Mouse (Mus musculus) myocyte (in vitro differentiated cells): ENCODE results near the gene Creld2.

Experiments
- CEBPB ChIP-seq: IDR thresholded peaks from 2 replicates; pipeline ENCODE4 v1.6.1; 2011; ENCODE audit warnings: mild to moderate bottlenecking, moderate library complexity; ENCODE audit not compliant: poor library complexity, insufficient read depth, severe bottlenecking
- E2F4 ChIP-seq: IDR thresholded peaks from one replicate; pipeline ENCODE4 v1.6.1; 2011; ENCODE audit warnings: mild to moderate bottlenecking, control low read depth, moderate library complexity; ENCODE audit not compliant: insufficient read depth
- MAX ChIP-seq: IDR thresholded peaks from one replicate; pipeline ENCODE4 v1.6.1; 2011; ENCODE audit warnings: low read depth, mild to moderate bottlenecking, control low read depth
- MYOD1 ChIP-seq, 3 experiments: IDR thresholded peaks; one replicate each; pipeline ENCODE4 v1.6.1; 2011; ENCODE audit warnings: control low read depth in 2 of 3, low read depth in 2 of 3, mild to moderate bottlenecking in 2 of 3, moderate library complexity in 1 of 3; ENCODE audit not compliant: insufficient read length in 2 of 3, control insufficient read depth in 1 of 3
- MYOG ChIP-seq, 3 experiments: IDR thresholded peaks; one replicate each; pipeline ENCODE4 v1.6.1; 2011; ENCODE audit warnings: control low read depth in 2 of 3, low read depth in 2 of 3, mild to moderate bottlenecking in 2 of 3; ENCODE audit not compliant: insufficient read length in 2 of 3, control insufficient read depth in 1 of 3, insufficient read depth in 1 of 3
- POLR2A ChIP-seq: IDR thresholded peaks from one replicate; pipeline ENCODE4 v1.6.1; 2011; ENCODE audit warnings: low read depth, mild to moderate bottlenecking, control low read depth, moderate library complexity; ENCODE audit not compliant: insufficient read length
- SRF ChIP-seq: IDR thresholded peaks from one replicate; pipeline ENCODE4 v1.6.1; 2011; ENCODE audit warnings: low read depth; ENCODE audit not compliant: control insufficient read depth, insufficient read length
- TCF12 ChIP-seq: IDR thresholded peaks from one replicate; pipeline ENCODE4 v1.6.1; 2011; ENCODE audit warnings: mild to moderate bottlenecking, control low read depth; ENCODE audit not compliant: poor library complexity, insufficient read depth, severe bottlenecking
- USF1 ChIP-seq: IDR thresholded peaks from one replicate; pipeline ENCODE4 v1.6.1; 2011; ENCODE audit warnings: low read depth, mild to moderate bottlenecking, control low read depth, moderate library complexity

DNA sequence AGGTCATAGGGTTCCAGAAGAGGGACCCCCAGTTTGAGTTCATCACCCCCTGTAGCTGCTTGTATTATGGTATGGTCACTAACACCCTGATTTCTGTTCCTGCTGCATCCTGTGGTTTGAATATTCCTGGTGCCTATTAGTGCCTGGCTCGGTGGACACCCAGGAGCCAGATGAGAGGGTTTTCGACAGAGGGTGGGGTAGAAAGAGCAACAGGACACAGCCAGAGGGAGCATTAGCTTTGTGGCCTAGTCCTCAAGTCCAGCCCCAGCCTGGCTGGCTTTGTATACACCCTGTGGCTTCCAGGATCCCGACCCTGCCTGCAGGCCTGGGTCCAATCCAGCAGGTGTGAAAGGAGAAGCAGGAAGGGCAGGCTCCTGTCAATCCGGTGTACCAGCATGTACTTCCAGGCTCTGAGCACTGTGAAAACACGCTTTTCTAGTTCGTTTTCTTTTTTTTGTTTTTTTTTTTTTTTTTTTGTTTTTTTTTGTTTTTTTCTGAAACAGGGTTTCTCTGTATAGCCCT, 36.5 kb downstream of the Creld2 start:
- TF ChIP-seq MYOG (IDR thresholded peaks at IDR 0.05; ENCODE audit: control insufficient read depth in 1 of 3, insufficient read depth in 1 of 3, insufficient read length in 2 of 3, low read depth in 2 of 3): no peak
- TF ChIP-seq TCF12: no peak
- TF ChIP-seq CEBPB: no peak
- TF ChIP-seq MAX: no peak
- no peak for TF ChIP-seq USF1
- TF ChIP-seq POLR2A: no peak
- no peak for TF ChIP-seq MYOD1 (IDR thresholded peaks at IDR 0.05; ENCODE audit: control insufficient read depth in 1 of 3, insufficient read length in 2 of 3, low read depth in 2 of 3)
- no peak for TF ChIP-seq E2F4
- peak; percentile 42 for TF ChIP-seq SRF
